Mouse (Mus musculus): ENCODE measurements around the gene Nmrk2.
A peak's percentile ranks its signal among the peaks of the same experiment; 100 is the strongest.
"Not testable (repeated sequence)": the region's sequence is repeated elsewhere in the genome, so short reads cannot be mapped to it uniquely, and the experiment has no call there.

Gene Nmrk2

DNA sequence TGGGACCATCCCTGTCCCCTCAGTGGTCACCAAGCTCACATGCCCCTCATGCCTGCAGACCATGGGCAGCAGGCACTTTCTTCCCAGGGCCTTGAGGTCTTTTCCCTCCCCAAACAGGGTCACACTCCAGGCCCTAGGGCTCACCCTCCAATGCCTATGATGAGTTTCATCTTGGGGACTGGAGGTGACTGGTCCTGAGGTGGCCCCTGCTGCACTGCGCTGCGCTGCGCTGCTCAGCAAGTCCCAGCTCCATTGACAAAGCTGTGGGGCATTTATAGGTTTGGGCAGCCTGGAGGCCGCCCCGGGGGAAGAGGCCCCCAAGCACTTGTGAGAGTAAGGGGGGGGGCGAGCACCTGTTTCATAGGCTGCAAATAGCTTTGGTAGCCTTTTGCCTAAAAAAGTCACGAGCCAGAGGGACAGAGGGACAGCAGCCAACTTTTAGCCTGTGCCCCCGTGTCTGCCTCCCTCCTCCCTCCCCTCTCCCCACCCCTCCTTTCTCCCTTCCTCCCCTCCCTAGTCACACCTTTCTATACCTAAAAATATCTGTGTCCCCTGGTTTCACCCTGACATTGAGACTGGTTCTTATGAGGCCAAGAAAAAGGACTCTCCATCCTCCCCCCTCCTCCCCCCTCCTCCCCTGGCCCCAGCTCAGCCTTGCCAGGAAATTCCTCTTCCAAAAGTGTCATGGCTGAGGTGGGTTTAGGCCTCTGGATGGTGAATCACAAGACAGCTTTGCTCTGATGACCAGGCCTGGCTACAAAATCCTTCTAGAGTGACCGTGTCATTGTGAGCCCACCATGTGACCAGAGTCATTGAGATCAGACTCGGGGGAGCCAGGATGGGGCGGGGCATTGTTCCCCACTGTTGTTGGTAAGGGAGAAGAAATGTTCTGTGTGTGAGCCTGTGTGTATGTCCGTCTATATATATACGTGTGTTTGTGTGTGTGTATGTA is at the start of gene Nmrk2:
TSS of gene Nmrk2 (minus strand) at position 245 of the 952 bp plus-strand sequence.
- no peak for DNase-seq (ENCODE audit: low spot score)

DNA sequence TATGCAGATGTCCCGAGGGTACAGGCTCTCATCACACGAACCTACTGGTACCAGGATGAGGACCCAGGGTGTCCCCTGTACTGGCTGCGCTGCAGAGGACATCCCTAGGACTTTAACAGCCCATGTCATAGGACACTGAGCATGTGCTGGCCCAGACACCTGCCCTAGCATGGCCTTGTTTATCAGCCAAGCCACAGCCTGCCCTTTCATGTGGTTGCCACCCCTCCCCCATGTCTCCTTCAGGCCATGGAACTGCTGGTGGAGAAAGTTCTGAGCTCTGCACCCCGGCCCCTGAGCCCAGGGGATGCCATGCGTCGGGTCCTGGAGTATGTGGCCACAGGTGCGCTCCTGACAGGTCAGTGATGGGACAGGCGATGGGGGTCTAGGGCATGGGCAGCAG is 47.6 kb upstream of the Nmrk2 start:
- DNase-seq (ENCODE audit: low spot score) = no peak

GRCm38 (mm10) chr10:81247804-81248203 is 46.0 kb upstream of the Nmrk2 start:
- no peak for DNase-seq (ENCODE audit: low spot score)

GRCm38 (mm10) chr10:81245166-81245565 is 43.3 kb upstream of the Nmrk2 start:
- DNase-seq (ENCODE audit: low spot score) = no peak

DNA sequence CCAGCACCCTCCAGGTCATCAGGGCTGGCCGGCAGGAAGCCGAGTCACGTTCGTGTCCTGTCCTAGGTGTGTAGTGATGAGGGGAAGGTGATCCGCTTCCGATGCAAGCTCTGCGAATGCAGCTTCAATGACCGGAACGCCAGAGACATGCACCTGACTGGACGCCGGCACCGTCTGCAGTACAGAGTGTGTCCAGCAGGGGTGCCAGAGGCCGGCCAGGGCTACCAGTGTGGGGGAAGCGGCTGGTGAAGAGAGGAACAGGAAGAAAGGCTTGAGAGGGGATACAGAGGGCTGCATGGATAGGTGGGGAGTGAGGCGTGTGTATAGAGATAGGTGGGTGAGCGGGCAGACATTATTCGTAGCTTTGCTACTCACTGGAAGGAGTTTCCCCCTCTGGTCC is 42.7 kb upstream of the Nmrk2 start:
- DNase-seq (ENCODE audit: low spot score) = no peak

GRCm38 (mm10) chr10:81244146-81244545 is 42.3 kb upstream of the Nmrk2 start:
- DNase-seq (ENCODE audit: low spot score) = no peak

DNA sequence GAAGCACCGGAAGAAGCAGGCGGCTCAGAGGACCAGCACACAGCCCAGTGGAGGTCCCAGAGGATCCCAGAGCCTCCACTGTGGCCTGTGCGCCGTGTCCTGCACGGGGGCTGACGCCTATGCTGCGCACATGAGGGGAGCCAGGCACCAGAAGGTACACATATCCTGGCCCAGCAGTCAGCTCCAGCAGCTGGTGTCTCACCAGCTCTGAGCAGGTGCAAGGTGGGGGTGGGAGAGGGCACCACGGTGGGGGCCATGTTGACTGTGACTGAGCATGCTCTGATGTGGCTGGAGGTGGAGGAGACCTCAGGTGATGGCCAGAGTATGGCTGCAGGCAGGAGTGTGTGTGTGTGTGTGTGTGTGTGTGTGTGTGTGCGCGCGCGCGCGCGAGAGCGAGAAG is 40.2 kb upstream of the Nmrk2 start:
- no peak for DNase-seq (ENCODE audit: low spot score)

GRCm38 (mm10) chr10:81240876-81241275 is 39.0 kb upstream of the Nmrk2 start:
- peak; percentile 40 for DNase-seq (ENCODE audit: low spot score)

- no peak for DNase-seq (ENCODE audit: low spot score)
Measured at GRCm38 (mm10) chr10:81238618-81239017, 36.8 kb upstream of the Nmrk2 start.

DNA sequence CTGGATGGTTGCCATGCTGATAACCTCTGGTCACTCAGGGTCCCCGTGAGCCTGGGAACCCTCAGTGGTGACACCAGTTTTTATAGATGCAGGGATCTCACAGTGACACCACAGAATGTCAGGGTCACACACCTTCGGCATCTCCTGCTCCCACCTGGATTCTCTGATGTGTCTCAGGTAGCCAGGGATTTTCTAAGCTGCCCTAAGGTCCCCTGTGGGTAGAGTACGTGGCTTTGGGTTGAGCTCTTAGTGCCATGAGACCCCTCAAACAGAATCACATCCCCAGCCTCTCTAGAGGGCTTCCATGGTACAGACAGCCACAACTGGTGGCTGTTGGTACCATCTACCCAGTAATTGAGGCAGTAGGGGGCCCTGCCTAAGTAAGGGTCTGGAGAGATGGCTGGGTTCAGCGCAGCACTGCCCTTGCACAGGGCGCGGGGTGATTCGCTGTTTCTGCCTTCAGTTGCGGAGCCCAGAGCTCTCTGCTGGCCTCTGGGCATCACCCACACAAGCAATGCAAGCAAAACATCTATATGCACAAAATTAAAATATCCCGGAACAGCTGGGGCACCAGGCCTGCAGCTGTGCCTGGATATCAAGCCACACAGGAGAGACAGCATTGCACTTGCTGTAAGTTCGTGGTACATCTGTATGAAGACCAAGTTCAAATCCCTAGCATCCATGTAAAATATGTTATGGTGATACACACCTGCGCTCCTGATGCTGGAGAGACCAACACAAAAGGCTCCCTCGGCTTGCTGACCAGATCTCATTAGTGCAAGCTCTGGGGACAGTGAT is 34.8 kb upstream of the Nmrk2 start:
- no peak for DNase-seq (ENCODE audit: low spot score)

- DNase-seq (ENCODE audit: low spot score) = no peak
Measured at GRCm38 (mm10) chr10:81234206-81234605, 32.4 kb upstream of the Nmrk2 start.

DNA sequence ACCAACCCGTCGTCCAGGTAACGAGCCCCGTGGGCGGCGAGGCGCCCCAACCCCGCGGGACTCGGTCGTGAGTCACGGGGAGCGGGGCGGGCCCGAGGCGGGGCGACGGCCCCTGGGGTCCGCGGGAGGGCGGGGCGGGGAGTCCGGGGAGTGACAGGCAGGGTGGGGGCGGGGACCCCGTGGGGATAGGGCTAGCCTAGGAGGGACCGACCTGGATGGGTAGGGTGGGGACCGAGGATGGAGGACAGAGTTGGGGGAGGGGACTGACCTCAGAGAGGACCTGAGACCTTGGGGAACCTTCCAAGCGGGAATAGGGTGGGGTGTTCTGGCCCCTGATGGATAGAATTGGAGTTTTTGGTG is 31.4 kb upstream of the Nmrk2 start:
- DNase-seq (ENCODE audit: low spot score) = no peak

DNA sequence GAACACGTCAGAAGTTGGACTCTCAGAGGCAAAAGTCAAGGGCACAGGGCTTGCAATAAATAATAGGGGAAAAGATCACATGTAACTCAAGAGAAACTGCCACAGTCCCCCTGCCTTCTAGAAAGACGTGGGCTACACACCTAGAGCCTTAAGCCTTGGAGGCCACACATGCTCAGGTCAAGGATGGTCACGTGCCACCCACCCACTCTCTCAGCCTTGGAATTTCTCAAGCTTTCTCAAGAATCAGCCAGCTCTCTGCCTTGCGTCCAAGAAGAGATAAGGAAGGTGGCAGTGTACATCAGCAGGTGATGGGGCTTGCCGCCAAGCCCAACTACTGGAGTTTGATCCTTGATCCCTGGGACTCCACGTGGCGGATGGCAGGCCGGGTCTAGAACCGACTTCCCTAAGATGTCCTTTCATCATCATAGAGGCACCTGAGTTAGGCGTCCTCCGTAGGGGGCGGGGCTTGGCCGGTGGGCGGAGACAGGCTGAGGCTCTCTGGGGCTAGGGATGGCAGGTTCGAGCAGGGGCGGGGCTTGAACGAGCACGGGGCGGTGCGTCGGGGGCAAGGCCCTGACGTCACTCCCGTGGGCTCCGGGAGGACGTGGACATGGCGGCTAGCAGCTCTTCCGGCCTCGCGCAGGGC is 30.9 kb upstream of the Nmrk2 start, which contains the start of gene Zfr2:
TSS of gene Zfr2 (plus strand) at position 576 of the 646 bp plus-strand sequence.
- peak; percentile 60 for DNase-seq (ENCODE audit: low spot score)

- no peak for DNase-seq (ENCODE audit: low spot score)
Measured at GRCm38 (mm10) chr10:81231436-81231835, 29.6 kb upstream of the Nmrk2 start.

DNA sequence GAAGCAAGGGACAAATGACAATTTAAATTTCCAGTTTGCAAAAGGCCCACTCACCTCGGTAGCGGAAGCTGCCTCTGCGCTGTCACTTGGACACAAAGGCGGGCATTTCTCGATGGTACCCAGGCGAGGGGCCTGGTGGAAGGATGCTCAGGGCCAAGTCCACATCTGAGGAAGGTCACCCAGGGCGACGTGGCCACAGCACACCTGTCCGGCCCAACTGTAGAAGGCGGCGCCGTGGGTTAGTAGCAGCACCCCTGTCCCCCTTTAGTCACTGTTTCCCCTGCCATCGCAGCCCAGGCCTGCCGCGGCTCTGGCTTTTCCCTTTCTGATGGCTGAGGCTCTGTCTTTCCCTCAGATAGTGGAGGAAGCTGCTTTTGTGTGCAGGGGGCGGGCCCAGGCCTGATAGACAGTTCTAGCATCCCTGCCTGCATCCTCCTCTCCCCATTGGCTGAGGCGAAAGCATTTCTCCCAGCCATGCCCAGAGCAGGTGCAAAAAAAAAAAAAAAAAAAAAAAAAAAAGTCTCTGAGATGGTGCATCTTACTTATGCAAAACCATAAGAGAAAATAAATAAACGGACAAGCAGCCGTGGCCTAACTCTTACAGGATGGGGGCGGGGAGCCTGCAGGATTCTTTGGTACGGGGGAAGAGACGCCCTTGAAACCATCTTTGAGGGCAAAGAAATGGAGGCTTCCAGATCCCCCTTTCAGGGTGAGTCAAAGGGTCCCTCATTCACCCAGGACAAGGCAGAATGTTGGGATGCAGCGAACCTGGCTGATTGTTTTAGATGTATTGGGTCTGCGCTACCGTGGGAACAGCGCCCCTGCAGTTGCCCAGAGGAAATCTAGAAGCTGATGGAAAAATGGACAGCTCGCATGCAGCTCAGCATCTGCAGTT is 28.8 kb upstream of the Nmrk2 start, which contains the start of gene Atcay:
TSS of gene Atcay (minus strand) at position 396 of the 895 bp plus-strand sequence.
- no peak for DNase-seq (ENCODE audit: low spot score)

DNA sequence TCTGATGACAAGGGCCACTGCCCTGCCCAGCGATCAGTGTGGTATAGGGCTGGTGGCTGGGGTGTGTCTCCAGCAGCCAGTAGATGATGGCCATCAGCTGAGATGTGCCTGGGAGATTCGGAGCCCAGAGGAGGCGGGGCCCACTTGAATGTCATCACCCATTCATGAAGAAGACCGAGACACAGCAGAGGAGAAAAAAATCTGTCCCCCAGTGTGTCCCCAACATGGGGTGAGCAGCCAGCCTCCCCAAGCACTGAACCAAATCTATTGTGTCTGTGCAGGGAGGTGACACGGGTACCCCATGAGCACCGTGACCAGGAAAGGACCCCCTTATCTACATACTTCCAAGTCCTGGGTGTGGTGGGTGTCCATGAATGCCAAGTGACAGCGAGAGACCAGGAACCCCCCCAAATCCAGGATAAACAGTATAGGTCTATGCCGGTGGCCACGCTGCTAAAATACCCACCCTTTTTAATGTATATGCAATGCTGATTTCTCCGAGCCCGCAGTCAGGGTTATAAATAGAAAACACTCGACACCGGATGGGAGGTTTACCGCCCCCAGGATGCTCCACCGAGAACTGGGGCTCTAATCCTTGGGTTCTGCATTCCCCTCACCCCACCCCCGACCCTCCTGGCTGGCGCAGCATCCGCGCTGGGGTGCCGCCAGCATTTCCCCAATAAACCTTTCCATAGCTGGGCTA is 28.0 kb upstream of the Nmrk2 start:
- DNase-seq (ENCODE audit: low spot score) = no peak

GRCm38 (mm10) chr10:81223731-81224130 is 21.9 kb upstream of the Nmrk2 start:
- DNase-seq (ENCODE audit: low spot score) = not testable (repeated sequence)

DNA sequence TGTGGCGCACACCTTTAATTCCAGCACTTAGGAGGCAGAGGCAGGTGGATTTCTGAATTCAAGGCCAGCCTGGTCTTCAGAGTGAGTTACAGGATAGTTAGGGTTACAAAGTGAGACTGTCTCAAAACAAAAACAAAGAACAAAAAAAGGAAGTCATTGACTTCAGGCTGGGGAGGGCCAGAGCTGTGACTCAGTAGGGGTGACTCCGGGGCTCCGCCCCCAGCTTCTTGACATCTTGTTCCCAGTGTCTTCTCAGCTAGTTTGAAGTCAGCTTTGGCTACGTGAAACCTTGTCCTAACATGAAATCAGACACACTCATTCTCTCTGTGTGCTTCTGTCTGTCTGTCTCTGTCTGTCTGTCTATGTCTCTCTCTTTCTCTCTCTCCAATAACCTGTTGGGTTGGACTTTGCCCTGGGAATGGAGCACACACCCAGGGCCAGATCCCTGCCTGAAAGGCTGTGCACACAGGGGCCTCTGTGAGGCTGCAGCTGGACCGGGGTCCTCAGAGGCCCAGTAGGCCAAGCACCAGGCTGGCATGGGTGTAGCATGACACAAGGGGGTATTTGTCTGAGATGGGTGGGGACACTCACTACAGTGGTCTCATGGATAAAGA is 19.7 kb upstream of the Nmrk2 start:
- DNase-seq (ENCODE audit: low spot score) = no peak

GRCm38 (mm10) chr10:81217964-81218363 is 16.1 kb upstream of the Nmrk2 start:
- DNase-seq (ENCODE audit: low spot score) = peak; percentile 34

- DNase-seq (ENCODE audit: low spot score) = peak; percentile 30
Measured at GRCm38 (mm10) chr10:81217267-81217666, 15.4 kb upstream of the Nmrk2 start.
